Mouse (Mus musculus): ENCODE data around the gene Nkx2-1. TPM values are rescaled to one million over a fixed set of nuclear protein-coding genes. Genes with fewer than 3 reads are reported as not detected.

Nkx2-1 gene
- polyA plus RNA-seq (2014; fragmentation: Nextera tagmentation; extraction: Ambion mirVana): 0.25 and 1.6 TPM in 2 replicates

GRCm38 (mm10) chr12:56536884-56537265, at the start of gene Nkx2-1:
TSS of gene Nkx2-1 (minus strand) at chr12:56536908.
- Histone ChIP-seq H3K4me1 (ENCODE audit: control insufficient read depth, insufficient read depth, low read length) (peaks cover 11% of the 10 kb centered on the region; the same call in 1 of the 2 replicates), H3K36me3 (ENCODE audit: control insufficient read depth, insufficient read depth, low read length) (no peaks in the 10 kb centered on the region), H3K4me3 (ENCODE audit: low read depth, low read length) (peak within 1 kb of the TSS; percentile 16), H3K27ac (ENCODE audit: low read depth, low read length) (no peak within 1 kb of the TSS), H3K9ac (ENCODE audit: low read depth, low read length) (no peak within 1 kb of the TSS), H3K9me3 (replicated peaks; ENCODE audit: control insufficient read depth, low read length) (no peaks in the 10 kb centered on the region), H3K4me2 (peak within 1 kb of the TSS; percentile 36), H3K27me3 (ENCODE audit: control insufficient read depth, insufficient read depth, low read length) (peaks cover 92% of the 10 kb centered on the region)
- ATAC-seq (replicated peaks; ENCODE audit: insufficient number of reproducible peaks, low FRiP score, low TSS enrichment): no peak
- WGBS (ENCODE audit: insufficient replicate concordance): 2% methylated on average over 11 of the region's 11 CpGs

- H3K4me3 ChIP-seq (ENCODE audit: low read depth, low read length): no peak overlapping the region
- no peak overlapping the region for H3K9ac ChIP-seq (ENCODE audit: low read depth, low read length)
- peaks cover 67% of the 10 kb centered on the region for H3K27me3 ChIP-seq (ENCODE audit: control insufficient read depth, insufficient read depth, low read length)
- no peak overlapping the region for H3K27ac ChIP-seq (ENCODE audit: low read depth, low read length)
- H3K36me3 ChIP-seq (ENCODE audit: control insufficient read depth, insufficient read depth, low read length): no peaks in the 10 kb centered on the region
- 2% methylated on average over 14 of the region's 14 CpGs for WGBS (ENCODE audit: insufficient replicate concordance)
- H3K4me1 ChIP-seq (ENCODE audit: control insufficient read depth, insufficient read depth, low read length): peaks cover 6% of the 10 kb centered on the region; the same call in 1 of the 2 replicates
- no peaks in the 10 kb centered on the region for H3K9me3 ChIP-seq (replicated peaks; ENCODE audit: control insufficient read depth, low read length)
- ATAC-seq (replicated peaks; ENCODE audit: insufficient number of reproducible peaks, low FRiP score, low TSS enrichment): no peak
- H3K4me2 ChIP-seq: 0 out of 2 replicates have a peak overlapping the region, but pooled peaks have one; percentile 18
Observed at GRCm38 (mm10) chr12:56541068-56541467, 4.4 kb upstream of the Nkx2-1 start.

DNA sequence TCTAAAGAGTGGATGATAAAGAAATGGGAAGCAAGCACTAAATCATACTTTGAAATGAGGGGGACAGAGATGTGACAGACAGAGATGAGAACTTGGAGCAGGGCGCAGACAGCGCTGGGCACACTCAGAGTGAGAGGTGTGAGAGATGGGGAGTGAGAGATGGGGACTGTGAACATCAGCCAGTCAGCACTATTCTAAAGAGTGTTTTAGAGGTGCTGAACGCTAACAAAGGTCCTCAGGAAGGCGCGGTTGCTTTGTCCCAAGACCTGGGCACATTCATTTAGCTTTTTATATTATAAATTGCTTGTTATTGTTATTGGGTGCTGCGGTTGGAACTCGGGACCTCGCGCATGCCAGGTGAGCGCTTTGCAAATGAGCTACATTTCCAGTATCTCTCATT, 3.9 kb upstream of the Nkx2-1 start:
- no peak overlapping the region for H3K4me3 ChIP-seq (ENCODE audit: low read depth, low read length)
- no peaks in the 10 kb centered on the region for H3K36me3 ChIP-seq (ENCODE audit: control insufficient read depth, insufficient read depth, low read length)
- ATAC-seq (replicated peaks; ENCODE audit: insufficient number of reproducible peaks, low FRiP score, low TSS enrichment): no peak
- no peaks in the 10 kb centered on the region for H3K9me3 ChIP-seq (replicated peaks; ENCODE audit: control insufficient read depth, low read length)
- H3K4me1 ChIP-seq (ENCODE audit: control insufficient read depth, insufficient read depth, low read length): peaks cover 6% of the 10 kb centered on the region; the same call in 1 of the 2 replicates
- H3K9ac ChIP-seq (ENCODE audit: low read depth, low read length): no peak overlapping the region
- 2% methylated on average over 10 of the region's 10 CpGs for WGBS (ENCODE audit: insufficient replicate concordance)
- H3K27ac ChIP-seq (ENCODE audit: low read depth, low read length): no peak overlapping the region
- no peak overlapping the region for H3K4me2 ChIP-seq
- H3K27me3 ChIP-seq (ENCODE audit: control insufficient read depth, insufficient read depth, low read length): peaks cover 71% of the 10 kb centered on the region

DNA sequence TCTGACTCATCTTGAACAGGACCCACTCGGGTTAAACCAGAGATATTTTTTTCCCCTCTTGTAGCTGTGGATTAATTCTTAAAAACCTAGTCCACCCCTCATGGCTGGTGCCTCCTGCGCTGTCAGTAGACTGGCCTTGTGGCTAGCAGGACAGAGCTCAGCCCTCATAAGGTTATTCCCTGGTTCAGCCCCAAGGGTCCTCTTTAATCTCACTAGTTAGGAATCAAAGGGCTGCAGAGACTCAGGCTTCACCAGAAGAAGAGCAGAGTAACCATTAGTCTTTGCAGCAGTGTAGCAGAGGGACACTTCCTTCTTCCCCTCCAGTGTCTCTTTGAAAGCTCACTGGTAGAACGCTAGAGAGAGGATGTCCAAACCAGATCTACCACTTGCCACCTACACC, 1.9 kb upstream of the Nkx2-1 start:
- Histone ChIP-seq H3K4me3 (ENCODE audit: low read depth, low read length) (no peak overlapping the region), H3K27ac (ENCODE audit: low read depth, low read length) (no peak overlapping the region), H3K4me2 (no peak overlapping the region), H3K9ac (ENCODE audit: low read depth, low read length) (no peak overlapping the region), H3K9me3 (replicated peaks; ENCODE audit: control insufficient read depth, low read length) (no peaks in the 10 kb centered on the region), H3K36me3 (ENCODE audit: control insufficient read depth, insufficient read depth, low read length) (no peaks in the 10 kb centered on the region), H3K27me3 (ENCODE audit: control insufficient read depth, insufficient read depth, low read length) (peaks cover 88% of the 10 kb centered on the region), H3K4me1 (ENCODE audit: control insufficient read depth, insufficient read depth, low read length) (peaks cover 8% of the 10 kb centered on the region; the same call in 1 of the 2 replicates)
- no peak for ATAC-seq (replicated peaks; ENCODE audit: insufficient number of reproducible peaks, low FRiP score, low TSS enrichment)
- WGBS (ENCODE audit: insufficient replicate concordance): 5% methylated on average over 3 of the region's 3 CpGs

- Histone ChIP-seq H3K27ac (ENCODE audit: low read depth, low read length) (no peak overlapping the region), H3K4me2 (no peak overlapping the region), H3K9me3 (replicated peaks; ENCODE audit: control insufficient read depth, low read length) (no peaks in the 10 kb centered on the region), H3K4me1 (ENCODE audit: control insufficient read depth, insufficient read depth, low read length) (peaks cover 11% of the 10 kb centered on the region; the same call in 1 of the 2 replicates), H3K9ac (ENCODE audit: low read depth, low read length) (no peak overlapping the region), H3K27me3 (ENCODE audit: control insufficient read depth, insufficient read depth, low read length) (peaks cover 92% of the 10 kb centered on the region), H3K36me3 (ENCODE audit: control insufficient read depth, insufficient read depth, low read length) (no peaks in the 10 kb centered on the region), H3K4me3 (ENCODE audit: low read depth, low read length) (no peak overlapping the region)
- 4% methylated on average over 6 of the region's 6 CpGs for WGBS (ENCODE audit: insufficient replicate concordance)
- ATAC-seq (replicated peaks; ENCODE audit: insufficient number of reproducible peaks, low FRiP score, low TSS enrichment): no peak
Observed at GRCm38 (mm10) chr12:56537931-56538330, 1.2 kb upstream of the Nkx2-1 start.

DNA sequence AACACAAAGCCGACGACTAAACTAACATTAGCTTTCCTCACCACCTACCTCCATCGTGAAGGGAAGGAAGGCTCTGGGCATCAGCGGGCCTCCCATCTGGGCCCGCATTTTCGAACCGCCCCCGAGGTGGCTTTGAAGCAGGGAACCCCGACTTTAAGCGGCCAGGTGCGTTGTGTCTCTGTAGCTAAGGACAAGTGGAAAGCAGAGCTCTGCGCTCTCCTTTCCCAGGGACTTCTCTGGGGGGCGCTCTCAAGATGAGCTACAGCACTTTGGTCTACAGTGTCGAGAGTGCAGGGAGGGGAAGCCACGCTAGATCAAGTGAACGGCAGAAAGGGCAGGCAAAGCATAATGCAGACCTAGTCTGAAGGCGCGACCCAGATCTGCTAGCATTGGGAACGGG, 634 bp upstream of the Nkx2-1 start:
- Histone ChIP-seq H3K27me3 (ENCODE audit: control insufficient read depth, insufficient read depth, low read length) (peaks cover 93% of the 10 kb centered on the region), H3K9ac (ENCODE audit: low read depth, low read length) (no peak overlapping the region), H3K4me3 (ENCODE audit: low read depth, low read length) (no peak overlapping the region), H3K27ac (ENCODE audit: low read depth, low read length) (no peak overlapping the region), H3K36me3 (ENCODE audit: control insufficient read depth, insufficient read depth, low read length) (no peaks in the 10 kb centered on the region), H3K9me3 (replicated peaks; ENCODE audit: control insufficient read depth, low read length) (no peaks in the 10 kb centered on the region), H3K4me1 (ENCODE audit: control insufficient read depth, insufficient read depth, low read length) (peaks cover 11% of the 10 kb centered on the region; the same call in 1 of the 2 replicates), H3K4me2 (no peak overlapping the region)
- no peak for ATAC-seq (replicated peaks; ENCODE audit: insufficient number of reproducible peaks, low FRiP score, low TSS enrichment)
- 1% methylated on average over 19 of the region's 19 CpGs for WGBS (ENCODE audit: insufficient replicate concordance)

GRCm38 (mm10) chr12:56536174-56536883, 379 bp downstream of the Nkx2-1 start:
- Histone ChIP-seq H3K27ac (ENCODE audit: low read depth, low read length) (no peak overlapping the region), H3K9ac (ENCODE audit: low read depth, low read length) (no peak overlapping the region), H3K4me1 (ENCODE audit: control insufficient read depth, insufficient read depth, low read length) (peaks cover 11% of the 10 kb centered on the region; the same call in 1 of the 2 replicates), H3K27me3 (ENCODE audit: control insufficient read depth, insufficient read depth, low read length) (peaks cover 90% of the 10 kb centered on the region), H3K4me2 (peak overlapping the region; percentile 36), H3K36me3 (ENCODE audit: control insufficient read depth, insufficient read depth, low read length) (no peaks in the 10 kb centered on the region), H3K9me3 (replicated peaks; ENCODE audit: control insufficient read depth, low read length) (no peaks in the 10 kb centered on the region), H3K4me3 (ENCODE audit: low read depth, low read length) (peak overlapping the region; percentile 16)
- ATAC-seq (replicated peaks; ENCODE audit: insufficient number of reproducible peaks, low FRiP score, low TSS enrichment): no peak
- WGBS (ENCODE audit: insufficient replicate concordance): under 1% methylated on average over 44 of the region's 44 CpGs

- no peak for ATAC-seq (replicated peaks; ENCODE audit: insufficient number of reproducible peaks, low FRiP score, low TSS enrichment)
- Histone ChIP-seq H3K4me2 (peak overlapping the region; percentile 66), H3K36me3 (ENCODE audit: control insufficient read depth, insufficient read depth, low read length) (no peaks in the 10 kb centered on the region), H3K27me3 (ENCODE audit: control insufficient read depth, insufficient read depth, low read length) (peaks cover 92% of the 10 kb centered on the region), H3K9ac (ENCODE audit: low read depth, low read length) (no peak overlapping the region), H3K27ac (ENCODE audit: low read depth, low read length) (no peak overlapping the region), H3K4me1 (ENCODE audit: control insufficient read depth, insufficient read depth, low read length) (peaks cover 11% of the 10 kb centered on the region; the same call in 1 of the 2 replicates), H3K9me3 (replicated peaks; ENCODE audit: control insufficient read depth, low read length) (no peaks in the 10 kb centered on the region), H3K4me3 (ENCODE audit: low read depth, low read length) (peak overlapping the region; percentile 16)
- WGBS (ENCODE audit: insufficient replicate concordance): under 1% methylated on average over 34 of the region's 36 CpGs
Observed at GRCm38 (mm10) chr12:56535411-56536173, 1.1 kb downstream of the Nkx2-1 start.

Data from heart, embryonic 11.5 days (tissue).